Mouse (Mus musculus) thymus, adult 2 months (tissue): ENCODE measurements around the gene Ccdc12.

Experiments
- CTCF ChIP-seq: fragments of 200-500 bp; IDR thresholded peaks from 2 replicates; pipeline ENCODE4 v1.5.1; 2012; ENCODE audit warnings: mild to moderate bottlenecking, control low read depth, low read length, moderate library complexity, borderline replicate concordance; ENCODE audit not compliant: control insufficient read depth, poor library complexity, insufficient read depth; ENCODE audit errors: extremely low read depth
- POLR2A ChIP-seq: fragments of 200-500 bp; IDR thresholded peaks from 2 replicates; pipeline ENCODE4 v1.6.1; 2012; ENCODE audit warnings: mild to moderate bottlenecking, low read length, control low read depth, moderate library complexity; ENCODE audit not compliant: control insufficient read depth, poor library complexity, insufficient read depth; ENCODE audit errors: extremely low read depth

DNA sequence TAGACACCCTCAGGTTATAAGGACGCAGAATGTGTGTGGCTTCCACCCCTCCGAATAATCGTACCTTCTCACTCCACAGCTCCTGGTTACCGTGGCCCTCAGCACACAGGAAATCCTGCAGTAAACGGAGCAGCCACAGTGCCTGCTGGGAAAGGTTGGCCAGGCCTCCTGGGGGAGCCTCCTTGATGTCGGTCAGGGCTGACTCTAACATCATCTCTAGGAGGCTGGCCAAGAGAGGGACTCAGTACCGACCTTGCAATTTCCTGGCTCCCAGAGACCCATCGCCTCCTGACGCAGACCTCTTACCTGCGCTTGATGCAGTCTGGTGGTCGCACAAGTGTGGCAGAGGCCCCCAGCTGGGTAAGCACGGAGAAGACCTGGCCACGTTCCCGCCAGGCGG, 23.6 kb upstream of the Ccdc12 start:
- TF ChIP-seq CTCF (no peak), POLR2A (no peak)
